Mouse (Mus musculus): ENCODE data around the gene Ift20. TPM values are rescaled to one million over a fixed set of nuclear protein-coding genes. Genes with fewer than 3 reads are reported as not detected.
"Not testable (repeated sequence)": the region's sequence is repeated elsewhere in the genome, so short reads cannot be mapped to it uniquely, and the experiment has no call there.

The Ift20 gene
- polyA plus RNA-seq, 1 experiment from 2014 or later: 111 TPM

- WGBS: 92% methylated on average over 6 of the region's 6 CpGs
- H3K36me3 ChIP-seq (ENCODE audit: control insufficient read depth, insufficient read depth, low read length): peaks cover 3% of the 10 kb centered on the region; the same call in 1 of the 2 replicates
Measured at GRCm38 (mm10) chr11:78582848-78583247, 46.7 kb downstream of the Ift20 start.

GRCm38 (mm10) chr11:78586099-78586498 lies 49.9 kb downstream of the Ift20 start:
- DNase-seq (ENCODE audit: low spot score): no peak
- Histone ChIP-seq H3K9ac (ENCODE audit: low read depth, low read length) (no peak overlapping the region), H3K4me1 (replicated peaks; ENCODE audit: control insufficient read depth, insufficient read depth, low read length) (no peaks in the 10 kb centered on the region), H3K4me2 (replicated peaks; ENCODE audit: low read depth, low read length) (no peak overlapping the region), H3K27me3 (ENCODE audit: control insufficient read depth, insufficient read depth, low read length) (no peaks in the 10 kb centered on the region), H3K36me3 (ENCODE audit: control insufficient read depth, insufficient read depth, low read length) (peaks cover 3% of the 10 kb centered on the region; the same call in 1 of the 2 replicates), H3K27ac (ENCODE audit: low read depth, low read length) (no peak overlapping the region), H3K4me3 (ENCODE audit: low read depth, low read length) (no peak overlapping the region), H3K9me3 (ENCODE audit: control insufficient read depth, low read length) (no peaks in the 10 kb centered on the region)
- ATAC-seq (ENCODE audit: low FRiP score): no peak

More at GRCm38 (mm10) chr11:78582848-78583247, 46.7 kb downstream of the Ift20 start:
- Histone ChIP-seq H3K4me3 (ENCODE audit: low read depth, low read length) (no peak overlapping the region), H3K4me2 (replicated peaks; ENCODE audit: low read depth, low read length) (no peak overlapping the region), H3K9me3 (ENCODE audit: control insufficient read depth, low read length) (no peaks in the 10 kb centered on the region), H3K4me1 (replicated peaks; ENCODE audit: control insufficient read depth, insufficient read depth, low read length) (no peaks in the 10 kb centered on the region), H3K9ac (ENCODE audit: low read depth, low read length) (no peak overlapping the region), H3K27ac (ENCODE audit: low read depth, low read length) (no peak overlapping the region), H3K27me3 (ENCODE audit: control insufficient read depth, insufficient read depth, low read length) (no peaks in the 10 kb centered on the region)
- DNase-seq (ENCODE audit: low spot score) (no peak), ATAC-seq (ENCODE audit: low FRiP score) (no peak)

- WGBS: 100% methylated on average over 1 of the region's 1 CpGs
- not testable (repeated sequence) for H3K36me3 ChIP-seq (ENCODE audit: control insufficient read depth, insufficient read depth, low read length); DNase-seq (ENCODE audit: low spot score); H3K9me3 ChIP-seq (ENCODE audit: control insufficient read depth, low read length); H3K9ac ChIP-seq (ENCODE audit: low read depth, low read length); H3K4me2 ChIP-seq (replicated peaks; ENCODE audit: low read depth, low read length); H3K4me3 ChIP-seq (ENCODE audit: low read depth, low read length); H3K4me1 ChIP-seq (replicated peaks; ENCODE audit: control insufficient read depth, insufficient read depth, low read length); H3K27me3 ChIP-seq (ENCODE audit: control insufficient read depth, insufficient read depth, low read length); H3K27ac ChIP-seq (ENCODE audit: low read depth, low read length); ATAC-seq (ENCODE audit: low FRiP score)
Measured at GRCm38 (mm10) chr11:78587677-78588076, 51.5 kb downstream of the Ift20 start.

Other genes starting within 250 kb of the Ift20 start
- 0.11 and 0.20 TPM in 2 replicates for gene BC030499, start 245.5 kb upstream of the Ift20 start, polyA plus RNA-seq (2014; fragmentation: Nextera tagmentation; extraction: Ambion mirVana)
- 48.3 and 52.2 TPM in 2 replicates for gene Spag5, start 234.8 kb upstream of the Ift20 start, polyA plus RNA-seq (2014; fragmentation: Nextera tagmentation; extraction: Ambion mirVana)
- gene Aldoc, start 213.4 kb upstream of the Ift20 start, polyA plus RNA-seq (2014; fragmentation: Nextera tagmentation; extraction: Ambion mirVana): 2.7 and 3.3 TPM in 2 replicates
- gene Pigs, start 207.9 kb upstream of the Ift20 start, polyA plus RNA-seq (2014; fragmentation: Nextera tagmentation; extraction: Ambion mirVana): 49.4 and 54.2 TPM in 2 replicates
- gene Unc119, start 192.9 kb upstream of the Ift20 start, polyA plus RNA-seq (2014; fragmentation: Nextera tagmentation; extraction: Ambion mirVana): 66.2 and 73.1 TPM in 2 replicates
- gene Foxn1, start 149.8 kb upstream of the Ift20 start, polyA plus RNA-seq (2014; fragmentation: Nextera tagmentation; extraction: Ambion mirVana): 0.05 TPM in 1 of 2 replicates, not detected in the other
- gene Slc13a2, start 114.1 kb upstream of the Ift20 start, polyA plus RNA-seq (2014; fragmentation: Nextera tagmentation; extraction: Ambion mirVana): not detected in 2 replicates
- 14.5 and 15.9 TPM in 2 replicates for gene Slc46a1, start 70.7 kb upstream of the Ift20 start, polyA plus RNA-seq (2014; fragmentation: Nextera tagmentation; extraction: Ambion mirVana)
- gene Sarm1, start 38.6 kb upstream of the Ift20 start, polyA plus RNA-seq (2014; fragmentation: Nextera tagmentation; extraction: Ambion mirVana): 16.3 and 17.5 TPM in 2 replicates
- gene Vtn, start 37.3 kb upstream of the Ift20 start, polyA plus RNA-seq (2014; fragmentation: Nextera tagmentation; extraction: Ambion mirVana): 95.4 and 129 TPM in 2 replicates
- not detected in 2 replicates for gene Sebox, start 32.9 kb upstream of the Ift20 start, polyA plus RNA-seq (2014; fragmentation: Nextera tagmentation; extraction: Ambion mirVana)
- gene Tmem199, start 24.2 kb upstream of the Ift20 start, polyA plus RNA-seq (2014; fragmentation: Nextera tagmentation; extraction: Ambion mirVana): 91.3 and 95.8 TPM in 2 replicates
- gene Poldip2, start 24.2 kb upstream of the Ift20 start, polyA plus RNA-seq (2014; fragmentation: Nextera tagmentation; extraction: Ambion mirVana): 131 and 144 TPM in 2 replicates
- 63.3 and 66.5 TPM in 2 replicates for gene Tnfaip1, start within 50 bp of the Ift20 start, polyA plus RNA-seq (2014; fragmentation: Nextera tagmentation; extraction: Ambion mirVana)
- 72.0 and 73.8 TPM in 2 replicates for gene Tmem97, start 14.4 kb downstream of the Ift20 start, polyA plus RNA-seq (2014; fragmentation: Nextera tagmentation; extraction: Ambion mirVana)
- 27.5 and 34.4 TPM in 2 replicates for gene Nlk, start 161.0 kb downstream of the Ift20 start, polyA plus RNA-seq (2014; fragmentation: Nextera tagmentation; extraction: Ambion mirVana)
- gene Ccnq, start 215.4 kb downstream of the Ift20 start, polyA plus RNA-seq (2014; fragmentation: Nextera tagmentation; extraction: Ambion mirVana): 32.3 and 33.2 TPM in 2 replicates